Mouse (Mus musculus) liver, postnatal 0 days (tissue): ENCODE data around the gene Popdc3. TPM values are rescaled to one million over a fixed set of nuclear protein-coding genes. Genes with fewer than 3 reads are reported as not detected.

Experiments used
- ATAC-seq: fragments of 200-750 bp; cut with Nextera tagmentation; 2 replicates; pipeline ENCODE4 v1.8.0; 2017; ENCODE audit warnings: mild to moderate bottlenecking, moderate library complexity
- DNase-seq: peaks from one replicate; pipeline ENCODE4 v3.0.0-alpha.2; 2016
- H3K27ac ChIP-seq: fragments of 300-500 bp; sonication (generic); 2 replicates; pipeline ENCODE4 v1.5.1; 2014; ENCODE audit warnings: antibody characterized with exemption, moderate library complexity, mild to moderate bottlenecking, low read depth
- H3K27me3 ChIP-seq: fragments of 300-500 bp; sonication (generic); 2 replicates; pipeline ENCODE4 v1.6.1; 2014; ENCODE audit warnings: low read length, control low read depth, mixed read lengths; ENCODE audit not compliant: insufficient read depth
- H3K36me3 ChIP-seq: fragments of 300-500 bp; sonication (generic); replicated peaks from 2 replicates; pipeline ENCODE4 v1.6.1; 2014; ENCODE audit warnings: mild to moderate bottlenecking, control low read depth, low read length, moderate library complexity, mixed read lengths; ENCODE audit not compliant: insufficient read depth
- H3K4me1 ChIP-seq: fragments of 300-500 bp; sonication (generic); 2 replicates; pipeline ENCODE4 v1.6.1; 2014; ENCODE audit warnings: antibody characterized with exemption, mild to moderate bottlenecking, control low read depth; ENCODE audit not compliant: insufficient read depth
- H3K4me2 ChIP-seq: fragments of 300-500 bp; sonication (generic); 2 replicates; pipeline ENCODE4 v1.6.1; 2014; ENCODE audit warnings: low read depth, mild to moderate bottlenecking, low read length, moderate library complexity, mixed read lengths
- H3K4me3 ChIP-seq: fragments of 300-500 bp; sonication (generic); 2 replicates; pipeline ENCODE4 v1.5.1; 2014; ENCODE audit warnings: low read depth, low read length
- H3K9ac ChIP-seq: fragments of 300-500 bp; sonication (generic); replicated peaks from 2 replicates; pipeline ENCODE4 v1.6.1; 2014; ENCODE audit warnings: mild to moderate bottlenecking, moderate library complexity
- H3K9me3 ChIP-seq: fragments of 300-500 bp; sonication (generic); 2 replicates; pipeline ENCODE4 v1.6.1; 2016; ENCODE audit warnings: mild to moderate bottlenecking, control low read depth, low read length, mixed read lengths
- CTCF ChIP-seq: sonication (generic); IDR thresholded peaks from 2 replicates; pipeline ENCODE4 v1.5.1; 2016; ENCODE audit warnings: antibody characterized with exemption, low read depth
- EP300 ChIP-seq: IDR thresholded peaks from 2 replicates; pipeline ENCODE4 v1.6.1; 2016; ENCODE audit warnings: antibody characterized with exemption, low read depth, mild to moderate bottlenecking
- WGBS: fragments of 180-500 bp; shearing (Covaris S2); extraction: QIAGEN DNeasy Blood & Tissue Kit; methylation state at CpG from one replicate; pipeline ENCODE4 v1.1.7; 2014; ENCODE audit not compliant: insufficient replicate concordance; 5-methylcytosine and 5-hydroxymethylcytosine counted together
- polyA plus RNA-seq: library from polyadenylated mRNA; unstranded; fragments of >200 nt; fragmentation: Nextera tagmentation; extraction: Ambion mirVana; gene quantifications from 2 replicates; pipeline ENCODE4 v1.2.1, GENCODE M21; 2015

Popdc3 gene
- polyA plus RNA-seq, 1 experiment from 2014 or later: not detected

GRCm38 (mm10) chr10:45311624-45312023 is 133.7 kb downstream of the Popdc3 start:
- no peak for ATAC-seq
- no peak overlapping the region for H3K27ac ChIP-seq
- no peaks in the 10 kb centered on the region for H3K9me3 ChIP-seq
- no peaks in the 10 kb centered on the region for H3K36me3 ChIP-seq
- no peak overlapping the region for H3K4me2 ChIP-seq
- no peaks in the 10 kb centered on the region for H3K4me1 ChIP-seq
- TF ChIP-seq EP300: no peak
- no peak for TF ChIP-seq CTCF
- no peak overlapping the region for H3K4me3 ChIP-seq
- H3K9ac ChIP-seq: no peak overlapping the region
- WGBS: 69% methylated on average over 7 of the region's 7 CpGs
- no peak for DNase-seq
- H3K27me3 ChIP-seq: no peaks in the 10 kb centered on the region

- H3K27me3 ChIP-seq: no peaks in the 10 kb centered on the region
- no peaks in the 10 kb centered on the region for H3K9me3 ChIP-seq
- H3K4me3 ChIP-seq: no peak overlapping the region
- WGBS: 84% methylated on average over 16 of the region's 16 CpGs
- H3K4me2 ChIP-seq: no peak overlapping the region
- no peak for TF ChIP-seq CTCF
- TF ChIP-seq EP300: no peak
- no peaks in the 10 kb centered on the region for H3K36me3 ChIP-seq
- H3K27ac ChIP-seq: no peak overlapping the region
- ATAC-seq (no peak), DNase-seq (no peak)
- H3K4me1 ChIP-seq: no peaks in the 10 kb centered on the region
- H3K9ac ChIP-seq: no peak overlapping the region
Observed at GRCm38 (mm10) chr10:45314865-45315264, 137.0 kb downstream of the Popdc3 start.

GRCm38 (mm10) chr10:45318922-45319321 is 141.0 kb downstream of the Popdc3 start:
- WGBS: 75% methylated on average over 5 of the region's 5 CpGs
- H3K9me3 ChIP-seq: no peaks in the 10 kb centered on the region
- H3K36me3 ChIP-seq: no peaks in the 10 kb centered on the region
- no peak overlapping the region for H3K4me2 ChIP-seq
- H3K4me1 ChIP-seq: no peaks in the 10 kb centered on the region
- DNase-seq (no peak), ATAC-seq (no peak)
- no peaks in the 10 kb centered on the region for H3K27me3 ChIP-seq
- TF ChIP-seq EP300: no peak
- TF ChIP-seq CTCF: no peak
- no peak overlapping the region for H3K4me3 ChIP-seq
- no peak overlapping the region for H3K9ac ChIP-seq
- H3K27ac ChIP-seq: no peak overlapping the region

- Histone ChIP-seq H3K4me3 (no peak overlapping the region), H3K36me3 (no peaks in the 10 kb centered on the region), H3K9ac (no peak overlapping the region), H3K27me3 (no peaks in the 10 kb centered on the region), H3K9me3 (no peaks in the 10 kb centered on the region), H3K4me1 (no peaks in the 10 kb centered on the region), H3K4me2 (no peak overlapping the region), H3K27ac (no peak overlapping the region)
- DNase-seq (no peak), ATAC-seq (no peak)
- 65% methylated on average over 3 of the region's 3 CpGs for WGBS
- no peak for TF ChIP-seq CTCF
- TF ChIP-seq EP300: no peak
Observed at GRCm38 (mm10) chr10:45320296-45320695, 142.4 kb downstream of the Popdc3 start.

GRCm38 (mm10) chr10:45324159-45324558 is 146.3 kb downstream of the Popdc3 start:
- Histone ChIP-seq H3K27me3 (no peaks in the 10 kb centered on the region), H3K9ac (no peak overlapping the region), H3K4me2 (no peak overlapping the region), H3K36me3 (no peaks in the 10 kb centered on the region), H3K27ac (no peak overlapping the region), H3K9me3 (no peaks in the 10 kb centered on the region), H3K4me1 (no peaks in the 10 kb centered on the region), H3K4me3 (no peak overlapping the region)
- 72% methylated on average over 1 of the region's 1 CpGs for WGBS
- ATAC-seq (no peak), DNase-seq (no peak)
- TF ChIP-seq EP300 (no peak), CTCF (no peak)

GRCm38 (mm10) chr10:45328196-45329000 is 150.5 kb downstream of the Popdc3 start:
- Histone ChIP-seq H3K27ac (no peak overlapping the region), H3K36me3 (no peaks in the 10 kb centered on the region), H3K4me3 (no peak overlapping the region), H3K4me2 (no peak overlapping the region), H3K9ac (no peak overlapping the region), H3K27me3 (no peaks in the 10 kb centered on the region), H3K4me1 (no peaks in the 10 kb centered on the region), H3K9me3 (no peaks in the 10 kb centered on the region)
- TF ChIP-seq EP300: no peak
- TF ChIP-seq CTCF: no peak
- ATAC-seq (no peak), DNase-seq (no peak)
- 76% methylated on average over 7 of the region's 7 CpGs for WGBS

GRCm38 (mm10) chr10:45334925-45335324 is 157.0 kb downstream of the Popdc3 start:
- Histone ChIP-seq H3K27ac (no peak overlapping the region), H3K36me3 (no peaks in the 10 kb centered on the region), H3K9ac (no peak overlapping the region), H3K4me2 (peak overlapping the region; percentile 91), H3K27me3 (peaks cover 23% of the 10 kb centered on the region), H3K4me1 (no peaks in the 10 kb centered on the region), H3K4me3 (peak overlapping the region; percentile 51; the same call in 1 of the 2 replicates), H3K9me3 (no peaks in the 10 kb centered on the region)
- TF ChIP-seq CTCF (no peak), EP300 (no peak)
- DNase-seq (no peak), ATAC-seq (peak; percentile 38; the same call in 1 of the 2 replicates)
- 36% methylated on average over 7 of the region's 7 CpGs for WGBS
